Mouse (Mus musculus) gastrocnemius, postnatal 25 days (tissue): Measurements from ENCODE around the gene Olfr1242. TPM values are rescaled to one million over a fixed set of nuclear protein-coding genes. Genes with fewer than 3 reads are reported as not detected.

ENCODE experiments used
- DNase-seq: peaks from one replicate; pipeline ENCODE4 v3.0.0; 2022
- long read RNA-seq, 2 experiments: library from polyadenylated mRNA; stranded (forward); transcript quantifications; one replicate each; pipeline ENCODE4 v2.0.0; 2021
- total RNA-seq, 2 experiments: library from RNA; stranded (reverse); gene quantifications; 1 replicate in 1 of 2; 2 replicates in 1 of 2; pipeline ENCODE4 v1.2.3; 2021

Gene Olfr1242
- total RNA-seq: not detected
- long read RNA-seq, experiment 1: 0 reads
- long read RNA-seq, experiment 2: 0 reads

DNA sequence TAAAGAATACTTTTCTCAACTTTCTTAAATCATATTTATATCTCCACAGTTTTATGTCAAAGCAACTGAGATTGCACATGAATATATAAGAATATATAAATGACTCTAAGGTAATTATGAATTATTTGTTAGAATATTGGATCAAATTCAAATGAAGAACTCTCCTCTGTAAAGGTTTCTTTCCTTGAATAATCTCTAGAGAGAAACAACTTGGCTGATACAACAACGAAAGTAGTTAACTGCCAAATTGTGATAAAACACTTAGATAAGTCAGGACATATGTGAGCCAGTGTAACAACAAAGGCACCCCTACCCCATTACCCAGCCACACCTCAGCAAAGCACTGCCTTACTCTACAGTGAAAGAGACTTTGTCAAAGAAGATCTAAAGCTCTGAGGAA lies at the start of gene Olfr1242:
Gene Olfr1242, minus strand, starts transcription at position 101 of the 400 bp plus-strand sequence.
- DNase-seq: no peak

DNA sequence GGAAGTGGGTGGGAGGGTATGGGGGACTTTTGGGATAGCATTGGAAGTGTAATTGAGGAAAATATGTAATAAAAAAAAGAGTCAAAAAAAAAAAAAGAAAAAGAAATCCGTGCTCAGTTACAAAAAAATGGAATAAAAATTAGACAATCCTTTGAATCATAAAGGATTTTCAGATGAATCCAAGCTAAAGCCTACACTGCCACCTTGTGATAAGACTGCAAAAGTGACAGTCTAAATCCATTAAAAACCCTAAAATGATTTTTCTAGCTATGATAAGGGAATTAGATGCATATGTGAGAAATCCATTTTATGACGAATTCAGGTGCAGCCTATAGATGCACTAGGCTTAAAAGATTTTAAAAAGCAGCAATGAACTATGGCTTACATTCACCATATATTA lies 46.4 kb upstream of the Olfr1242 start:
- DNase-seq: no peak

DNA sequence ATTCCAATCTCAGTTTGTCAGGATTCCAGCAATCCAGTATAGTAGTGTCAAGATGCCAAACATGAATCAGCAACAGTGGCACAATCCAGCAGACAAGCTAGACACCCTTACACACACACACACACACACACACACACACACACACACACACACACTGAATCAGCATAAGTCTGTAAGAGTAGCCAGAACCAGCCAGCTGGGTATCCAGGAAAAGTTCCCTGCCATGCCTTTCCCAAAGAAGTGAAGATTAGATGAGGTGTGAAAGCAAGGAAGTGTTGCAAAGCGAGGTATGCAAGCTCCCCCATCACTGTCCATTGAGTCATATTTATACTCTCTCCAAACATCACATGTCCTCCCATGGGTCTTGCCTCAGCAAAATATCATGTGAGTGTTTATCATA lies 41.8 kb upstream of the Olfr1242 start:
- no peak for DNase-seq

DNA sequence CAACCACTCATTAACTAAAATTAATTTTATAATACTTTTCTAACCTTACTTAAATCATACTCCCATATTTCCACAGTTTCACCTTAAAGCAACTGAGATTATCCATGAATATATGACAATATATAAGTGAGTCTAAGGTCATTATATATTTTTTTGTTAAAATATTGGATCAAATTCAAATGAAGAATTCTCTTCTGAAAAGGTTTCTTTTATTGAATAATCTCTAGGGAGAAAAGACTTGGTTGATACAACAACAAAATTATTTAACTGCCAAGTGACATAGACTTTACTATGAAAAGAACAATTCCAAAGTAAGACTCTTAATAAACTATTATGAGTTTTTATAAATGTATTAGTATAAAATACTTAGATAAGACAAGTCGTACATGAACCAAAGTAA lies 33.3 kb upstream of the Olfr1242 start, which contains the start of gene Olfr1243:
Gene Olfr1243, minus strand, starts transcription at position 101 of the 400 bp plus-strand sequence.
- no peak for DNase-seq

DNA sequence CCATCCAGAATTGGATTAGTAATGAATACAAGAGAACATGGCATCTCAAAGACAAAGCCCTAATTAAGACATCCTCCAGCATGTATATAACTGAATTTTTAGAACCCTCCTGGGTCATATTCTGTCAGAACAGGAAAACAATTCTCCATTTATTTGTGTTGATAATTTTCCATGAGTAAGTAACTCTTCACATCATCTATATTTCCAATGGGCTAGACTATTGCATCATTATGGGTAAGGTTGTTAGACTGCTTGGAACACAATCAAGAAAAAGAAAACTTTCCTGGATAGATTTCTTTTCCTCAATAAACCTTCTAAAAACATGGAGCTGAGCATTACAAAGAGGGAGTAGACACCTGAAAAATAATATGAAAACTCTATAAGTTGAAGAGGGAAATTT lies 11.1 kb downstream of the Olfr1242 start, which contains the start of gene Olfr1241:
Gene Olfr1241, minus strand, starts transcription at position 101 of the 400 bp plus-strand sequence.
- DNase-seq: no peak

DNA sequence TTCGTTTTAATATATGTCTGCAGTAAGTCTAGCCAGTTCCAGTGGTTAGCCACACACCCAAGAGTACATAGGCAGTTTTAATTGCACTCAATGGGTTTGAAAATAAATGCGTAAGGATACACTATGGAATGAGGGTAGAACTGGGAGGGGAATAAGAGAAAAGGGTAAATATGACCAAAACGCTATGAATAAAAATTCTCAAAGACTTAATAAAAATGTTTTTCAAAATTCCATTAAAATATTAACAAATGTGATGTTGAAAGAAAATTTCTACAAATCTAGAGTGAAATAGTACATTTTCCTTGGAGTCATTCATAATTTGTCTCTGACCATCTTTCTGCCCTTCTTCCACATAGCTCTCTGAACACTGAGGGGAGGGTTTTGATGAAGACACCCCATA lies 55.2 kb downstream of the Olfr1242 start, which contains the start of gene Olfr1240:
Gene Olfr1240, minus strand, starts transcription at position 101 of the 400 bp plus-strand sequence.
- no peak for DNase-seq

Other genes starting within 250 kb of the Olfr1242 start
- not detected for gene Olfr1228, start 244.3 kb downstream of the Olfr1242 start, total RNA-seq
- not detected for gene Olfr1229, start 210.3 kb downstream of the Olfr1242 start, total RNA-seq
- gene Olfr1230, start 201.1 kb downstream of the Olfr1242 start, total RNA-seq: not detected
- gene Olfr1231, start 191.3 kb downstream of the Olfr1242 start, total RNA-seq: not detected
- not detected for gene Olfr1232, start 168.7 kb downstream of the Olfr1242 start, total RNA-seq
- not detected for gene Olfr1233, start 155.9 kb downstream of the Olfr1242 start, total RNA-seq
- gene Olfr1234, start 133.5 kb downstream of the Olfr1242 start, total RNA-seq: not detected
- not detected for gene Olfr1238, start 88.7 kb downstream of the Olfr1242 start, total RNA-seq
- not detected for gene Olfr1239, start 77.9 kb downstream of the Olfr1242 start, total RNA-seq
- not detected for gene Olfr1240, start 55.3 kb downstream of the Olfr1242 start, total RNA-seq
- not detected for gene Olfr1241, start 11.2 kb downstream of the Olfr1242 start, total RNA-seq
- not detected for gene Olfr1243, start 33.2 kb upstream of the Olfr1242 start, total RNA-seq
- gene Olfr1245, start 80.1 kb upstream of the Olfr1242 start, total RNA-seq: not detected
- not detected for gene Olfr1246, start 94.8 kb upstream of the Olfr1242 start, total RNA-seq
- gene Olfr1247, start 115.8 kb upstream of the Olfr1242 start, total RNA-seq: under 1 TPM; 0.05 TPM
- not detected for gene Olfr1248, start 119.9 kb upstream of the Olfr1242 start, total RNA-seq
- gene Olfr1249, start 136.6 kb upstream of the Olfr1242 start, total RNA-seq: not detected
- gene Olfr1250, start 163.1 kb upstream of the Olfr1242 start, total RNA-seq: not detected
- not detected for gene Olfr1251, start 173.6 kb upstream of the Olfr1242 start, total RNA-seq
- gene Olfr1252, start 226.7 kb upstream of the Olfr1242 start, total RNA-seq: not detected